Mouse (Mus musculus) lung, adult 2 months (tissue): Measurements from ENCODE around the gene Cbx4.
A peak's percentile ranks its signal among the peaks of the same experiment; 100 is the strongest.

Experiments
- CTCF ChIP-seq: fragments of 200-500 bp; IDR thresholded peaks from 2 replicates; pipeline ENCODE4 v1.5.1; 2011; ENCODE audit warnings: mild to moderate bottlenecking, low read length, control low read depth; ENCODE audit not compliant: insufficient read depth
- POLR2A ChIP-seq: fragments of 200-500 bp; IDR thresholded peaks from 2 replicates; pipeline ENCODE4 v1.6.1; 2011; ENCODE audit warnings: low read depth, mild to moderate bottlenecking, control low read depth, low read length, borderline replicate concordance; ENCODE audit errors: extremely low read depth

DNA sequence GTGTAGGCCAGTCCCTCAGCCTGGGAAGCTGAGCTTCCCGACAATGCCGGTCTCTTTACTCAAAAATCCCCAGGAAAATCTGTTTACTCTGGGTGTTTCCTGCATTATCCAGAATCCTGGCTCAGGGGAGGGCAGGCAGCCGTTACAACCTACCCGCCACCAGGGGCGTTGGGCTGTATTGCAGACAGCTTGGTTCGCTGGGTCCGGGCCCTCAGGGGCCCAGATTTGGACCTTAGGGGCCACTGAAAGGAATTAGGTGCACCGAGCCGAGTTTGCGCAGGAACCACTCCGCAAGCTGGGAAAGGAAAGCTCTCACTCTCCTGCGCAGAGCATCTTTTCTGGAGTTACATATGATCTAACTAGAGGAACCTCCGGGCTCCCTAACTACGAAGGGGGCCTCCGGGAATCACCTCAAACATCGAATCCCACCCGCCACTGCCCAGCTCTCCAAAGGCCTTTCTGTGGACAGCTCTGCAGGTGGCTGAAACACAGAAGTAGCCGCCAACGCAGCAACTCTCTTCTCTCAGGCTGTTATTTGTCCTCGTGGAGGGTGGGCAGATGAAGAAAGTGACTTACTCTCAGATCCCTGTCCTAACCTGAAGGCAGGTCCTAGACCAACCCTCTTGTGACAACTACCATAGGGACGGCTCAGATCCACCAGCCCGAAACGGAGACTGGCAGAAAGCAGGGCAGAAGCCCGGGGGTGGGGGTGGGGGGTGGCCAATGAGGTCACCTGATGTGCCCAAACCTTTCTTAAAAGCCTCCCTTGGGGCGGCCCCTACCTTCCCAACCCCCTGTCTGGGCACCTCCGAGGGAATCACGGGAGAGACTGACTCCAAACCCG, 2.6 kb upstream of the Cbx4 start:
- no peak for TF ChIP-seq POLR2A
- 0 out of 2 replicates have a peak, but pooled peaks have one; percentile 34 for TF ChIP-seq CTCF
